Mouse (Mus musculus) spleen, postnatal 4 days (tissue): Measurements from ENCODE around the gene Cyp4a12a.
"Not testable (repeated sequence)": the region's sequence is repeated elsewhere in the genome, so short reads cannot be mapped to it uniquely, and the experiment has no call there.

Source experiments
- DNase-seq, 2 experiments: peaks; one replicate each; pipeline ENCODE4 v3.0.0; 2022; ENCODE audit warnings: low spot score in 2 of 2

Gene Cyp4a12a

DNA sequence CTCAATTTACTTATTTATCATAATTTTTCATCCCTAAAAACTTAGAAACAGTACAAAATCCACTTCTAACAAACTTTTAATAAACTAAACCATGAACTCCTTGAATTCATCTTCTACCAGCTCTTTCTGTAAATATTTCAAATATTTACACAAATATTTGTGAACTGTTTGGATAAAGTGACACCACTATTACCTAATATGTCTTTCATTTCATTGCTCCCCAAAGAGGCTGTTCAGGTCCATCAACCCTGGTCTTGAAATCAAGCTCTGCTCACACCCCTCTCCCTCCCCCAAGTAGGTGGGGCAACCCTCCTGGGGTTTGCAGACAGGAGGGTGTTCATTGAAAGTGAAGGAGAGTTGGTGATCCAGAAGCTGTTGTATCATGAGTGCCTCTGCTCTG is at the start of gene Cyp4a12a:
Cyp4a12a (plus strand) TSS at position 301 of the 400 bp plus-strand sequence.
- DNase-seq, result not testable (repeated sequence)

DNA sequence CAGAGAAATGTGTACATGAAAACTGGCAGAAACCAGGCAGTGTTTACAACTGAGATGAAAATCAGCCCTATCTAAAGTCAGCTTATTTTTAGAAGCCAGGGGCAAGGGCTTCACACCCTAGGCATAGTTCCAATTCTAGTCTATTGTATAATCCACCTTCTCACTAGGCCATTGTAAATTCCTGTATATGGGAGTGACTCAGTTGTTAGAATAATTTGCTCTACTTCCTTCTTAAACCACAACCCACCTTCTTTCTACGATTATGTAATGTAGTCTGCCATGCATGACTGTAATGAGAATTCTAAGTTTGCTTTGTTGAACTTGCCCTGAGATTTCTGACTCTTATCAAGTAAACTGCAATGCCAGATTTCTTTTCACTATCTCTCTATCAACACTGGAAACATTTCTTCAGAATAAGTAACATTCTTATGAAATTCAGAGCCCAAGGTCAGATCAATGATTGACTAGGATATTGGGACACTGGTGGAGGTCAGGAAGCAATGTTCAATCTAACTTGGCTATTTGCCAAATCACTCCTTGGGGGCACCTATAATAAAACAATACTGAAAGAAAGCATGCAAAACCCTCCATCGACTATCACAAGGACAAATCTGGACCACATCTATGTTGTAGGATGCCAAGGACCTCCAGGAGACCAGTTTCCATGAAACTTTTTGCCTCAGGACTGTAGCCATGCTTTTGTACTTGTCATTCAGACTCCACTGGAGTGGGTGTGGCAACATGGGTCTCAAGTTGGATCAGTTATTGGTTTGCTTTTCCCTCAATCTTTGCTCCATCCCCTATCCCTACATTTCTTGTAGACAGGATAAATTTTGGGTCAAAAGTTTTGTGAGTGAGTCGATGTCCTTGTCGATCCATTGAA is 33.9 kb upstream of the Cyp4a12a start:
- not testable (repeated sequence) for DNase-seq

DNA sequence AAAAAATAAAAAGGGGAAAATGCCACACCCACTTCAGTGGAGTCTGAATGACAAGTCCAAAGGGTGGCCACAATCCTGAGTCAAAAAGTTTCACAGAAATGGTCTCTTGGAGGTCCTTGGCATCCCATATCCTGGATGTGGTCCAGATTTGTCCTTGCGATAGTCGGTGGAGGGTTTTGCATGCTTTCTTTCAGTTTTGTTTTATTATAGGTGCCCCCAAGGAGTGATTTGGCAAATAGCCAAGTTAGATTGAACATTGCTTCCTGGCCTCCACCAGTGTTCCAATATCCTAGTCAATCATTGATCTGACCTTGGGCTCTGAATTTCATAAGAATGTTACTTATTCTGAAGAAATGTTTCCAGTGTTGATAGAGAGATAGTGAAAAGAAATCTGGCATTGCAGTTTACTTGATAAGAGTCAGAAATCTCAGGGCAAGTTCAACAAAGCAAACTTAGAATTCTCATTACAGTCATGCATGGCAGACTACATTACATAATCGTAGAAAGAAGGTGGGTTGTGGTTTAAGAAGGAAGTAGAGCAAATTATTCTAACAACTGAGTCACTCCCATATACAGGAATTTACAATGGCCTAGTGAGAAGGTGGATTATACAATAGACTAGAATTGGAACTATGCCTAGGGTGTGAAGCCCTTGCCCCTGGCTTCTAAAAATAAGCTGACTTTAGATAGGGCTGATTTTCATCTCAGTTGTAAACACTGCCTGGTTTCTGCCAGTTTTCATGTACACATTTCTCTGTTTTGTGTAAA is 20.4 kb upstream of the Cyp4a12a start:
- not testable (repeated sequence) for DNase-seq

DNA sequence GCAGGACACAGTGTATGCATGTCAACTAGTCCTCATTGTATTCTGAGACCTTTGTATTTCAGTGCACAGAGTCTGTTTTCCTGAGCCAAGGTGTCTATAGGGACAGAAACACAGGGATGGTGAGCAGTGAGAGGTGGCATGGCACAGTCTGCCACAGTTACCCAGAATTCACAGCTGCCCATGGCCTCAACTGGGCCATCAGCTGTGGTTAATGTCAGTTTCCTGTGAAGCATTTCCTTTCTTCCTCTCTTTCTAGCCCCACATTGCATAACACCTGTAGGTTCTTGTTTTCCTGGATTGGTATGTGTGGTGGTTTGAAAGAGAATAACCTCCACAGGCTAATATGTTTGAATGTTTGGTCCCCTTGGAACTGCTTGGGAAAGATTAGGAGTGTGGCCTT is 18.5 kb upstream of the Cyp4a12a start:
- no peak for DNase-seq

DNA sequence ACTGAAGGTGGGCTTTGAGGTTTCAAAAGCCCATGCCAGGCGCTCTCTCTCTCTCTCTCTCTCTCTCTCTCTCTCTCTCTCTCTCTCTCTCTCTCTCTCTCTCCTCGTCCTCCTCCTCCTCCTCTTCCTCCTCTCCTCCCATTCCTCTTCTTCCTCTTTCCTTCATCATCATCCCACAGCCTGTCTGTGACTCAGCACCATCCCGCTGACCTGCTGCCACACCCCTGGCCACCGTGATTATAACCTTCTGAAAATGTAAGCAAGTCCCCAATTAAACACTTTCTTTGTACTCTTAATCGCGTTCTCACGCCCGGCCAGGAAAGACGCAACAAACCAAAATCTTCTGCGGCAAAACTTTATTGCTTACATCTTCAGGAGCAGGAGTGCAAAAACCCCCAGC is 18.1 kb upstream of the Cyp4a12a start:
- DNase-seq, result not testable (repeated sequence)

DNA sequence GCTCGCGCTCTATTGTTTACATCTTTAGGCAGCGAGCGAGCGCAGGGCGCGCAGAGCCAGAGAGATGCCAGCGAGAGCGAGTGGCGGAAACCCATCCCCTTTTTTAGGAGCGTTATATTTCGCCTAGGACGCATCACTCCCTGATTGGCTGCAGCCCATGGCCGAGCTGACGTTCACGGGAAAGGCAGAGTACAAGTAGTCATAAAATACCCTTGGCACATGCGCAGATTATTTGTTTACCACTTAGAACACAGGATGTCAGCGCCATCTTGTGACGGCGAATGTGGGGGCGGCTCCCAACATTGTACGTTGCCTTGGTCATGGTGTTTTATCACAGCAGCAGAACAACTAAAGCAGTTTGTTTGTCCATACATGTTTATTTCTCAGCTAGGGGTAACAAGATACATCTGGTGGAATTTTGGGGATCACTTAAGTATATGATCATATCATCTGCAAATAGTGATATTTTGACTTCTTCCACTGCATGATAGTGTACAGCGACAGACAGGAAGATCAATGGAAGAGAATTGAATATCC is 17.5 kb upstream of the Cyp4a12a start:
- DNase-seq, result not testable (repeated sequence)

DNA sequence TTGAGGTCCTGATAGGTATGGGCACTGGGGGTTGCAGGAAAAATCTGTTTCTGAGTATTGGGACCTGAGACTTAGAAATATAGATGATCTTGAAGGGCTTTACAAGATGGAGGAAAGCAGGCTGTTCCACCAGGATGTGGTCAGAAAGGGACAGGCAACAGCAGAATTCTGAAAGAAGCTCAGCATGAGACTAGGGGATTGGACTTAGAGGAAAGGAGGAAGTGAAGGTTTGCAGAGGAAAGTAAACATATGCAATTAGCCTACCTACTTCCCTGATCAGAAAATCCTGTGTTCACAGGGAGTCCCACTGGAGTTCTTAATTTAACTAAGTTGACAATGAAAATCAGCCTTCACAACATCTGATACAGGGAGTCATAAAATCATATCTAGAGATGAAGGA is 26.9 kb downstream of the Cyp4a12a start:
- DNase-seq, result not testable (repeated sequence)

DNA sequence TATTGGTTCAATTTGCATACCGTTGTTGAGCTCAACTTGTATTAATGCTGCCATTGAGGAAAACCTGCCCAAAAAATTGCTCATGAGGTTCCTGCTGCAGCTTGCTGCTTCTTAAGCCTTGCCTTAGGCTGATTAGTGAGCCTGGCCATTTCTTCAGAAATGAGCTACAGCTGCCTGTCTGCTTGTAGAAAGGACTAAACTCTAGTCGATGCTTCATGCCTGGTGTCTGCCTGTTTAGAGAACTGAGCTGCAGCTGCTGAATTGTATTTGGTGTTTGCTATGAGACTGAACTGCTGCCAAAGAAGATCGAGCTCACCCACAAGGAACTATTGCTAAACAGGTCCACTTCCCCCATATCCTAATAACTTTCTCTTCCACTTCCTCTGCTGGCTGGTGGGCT is 66.8 kb downstream of the Cyp4a12a start:
- not testable (repeated sequence) for DNase-seq

DNA sequence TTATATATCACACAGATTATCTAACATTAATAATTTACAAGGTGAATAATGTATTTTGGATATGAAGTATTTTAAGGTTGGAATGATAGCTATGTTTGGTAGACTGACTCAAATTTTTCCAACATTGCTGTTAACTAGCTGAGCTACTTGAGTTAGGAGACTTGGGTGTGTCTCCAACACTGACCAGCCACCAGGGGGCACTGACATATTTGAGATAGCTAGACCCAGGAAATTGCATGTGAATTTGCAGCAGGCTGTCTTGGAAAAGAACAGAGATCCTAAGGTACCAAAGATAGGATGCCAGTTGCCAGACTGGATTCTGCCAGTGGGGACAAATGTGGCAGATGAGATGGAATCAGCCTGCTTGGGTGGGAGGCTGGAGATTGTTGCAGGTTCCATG is 69.2 kb downstream of the Cyp4a12a start:
- DNase-seq, result not testable (repeated sequence)
